In the genomic region with DNA sequence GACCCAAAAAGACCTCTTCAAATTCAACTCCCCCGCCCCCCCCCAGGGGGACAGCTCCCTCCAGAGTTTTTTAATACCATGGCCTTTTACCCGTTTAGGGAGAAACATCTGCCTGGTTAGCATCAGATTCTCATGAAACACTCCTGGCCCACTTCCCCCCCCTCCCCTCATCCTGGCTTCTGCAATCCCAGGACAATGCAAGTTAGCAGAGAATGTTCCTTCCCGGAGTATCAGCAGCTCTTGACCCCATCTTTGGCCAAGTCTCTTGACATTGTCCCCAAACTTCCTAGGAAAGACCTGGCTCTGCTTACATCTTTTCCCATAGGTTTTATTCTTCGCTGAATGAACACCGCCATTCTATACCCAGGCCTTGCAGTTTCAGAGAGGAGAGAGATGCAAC, we compare ENCODE assay signal across 10 mouse cellular contexts. TPM values are rescaled to one million over a fixed set of nuclear protein-coding genes. Genes with fewer than 3 reads are reported as not detected.
DNase-seq lines count a peak whose midpoint lies in the region; ATAC-seq and TF ChIP-seq lines count a peak whose summit lies in the region.
"Had no signal": no experiment of that assay in that cellular context is flagged by ENCODE, and none has a peak within 500 bp of the region (broad histone marks: within the 10 kb centered on the region; RNA-seq: fewer than 3 reads in every experiment).

No protein-coding gene starts in this region.

- TF ChIP-seq CTCF in liver, adult 2 months (IDR thresholded peaks at IDR 0.05; ENCODE audit: low read depth, low read length): no peak

- no peak for DNase-seq in liver, adult 2 months (ENCODE audit: extremely low read depth, low read depth, low spot score)
- DNase-seq in liver: no peak
- no peak for DNase-seq in right cerebral cortex, adult 2 months (ENCODE audit: low spot score in 2 of 2)
- DNase-seq in layer of hippocampus, adult 9-11 months: no peak
- DNase-seq: kidney, postnatal 14 days had no signal

- H3K9me3 ChIP-seq in embryonic facial prominence, embryonic 13.5 days: no peaks in the 10 kb centered on the region
- H3K9me3 ChIP-seq in intestine, embryonic 16.5 days (ENCODE audit: control insufficient read depth, low read length): peaks cover 2% of the 10 kb centered on the region; the same call in 1 of the 2 replicates
- H3K9me3 ChIP-seq in neural tube, embryonic 14.5 days (ENCODE audit: control insufficient read depth, low read length): no peaks in the 10 kb centered on the region

- H3K4me3 ChIP-seq in liver, adult 2 months (ENCODE audit: insufficient read depth, low read depth, low read length): peak overlapping the region; percentile 66
- H3K4me3 ChIP-seq in embryonic facial prominence, embryonic 13.5 days: peak overlapping the region; percentile 79
- peak overlapping the region; percentile 86 for H3K4me3 ChIP-seq in intestine, embryonic 16.5 days (ENCODE audit: low read length)
- H3K4me3 ChIP-seq in neural tube, embryonic 14.5 days (ENCODE audit: low read depth, low read length): peak overlapping the region; percentile 81

- TF ChIP-seq POLR2A in liver, adult 2 months (IDR thresholded peaks at IDR 0.05; ENCODE audit: extremely low read depth, insufficient read depth, low read length): no peak

- peak overlapping the region; percentile 82 for H3K27ac ChIP-seq in liver, adult 2 months (replicated peaks; ENCODE audit: insufficient read depth, low read depth, low read length)
- H3K27ac ChIP-seq in embryonic facial prominence, embryonic 13.5 days: peak overlapping the region; percentile 97
- peak overlapping the region; percentile 97 for H3K27ac ChIP-seq in intestine, embryonic 16.5 days (ENCODE audit: low read length)
- H3K27ac ChIP-seq in neural tube, embryonic 14.5 days (ENCODE audit: low read depth, low read length): peak overlapping the region; percentile 92; the same call in 1 of the 2 replicates

- peak overlapping the region; percentile 10; the same call in 1 of the 2 replicates for H3K9ac ChIP-seq in liver, adult 2 months (ENCODE audit: low read depth, low read length)
- peak overlapping the region; percentile 97 for H3K9ac ChIP-seq in embryonic facial prominence, embryonic 13.5 days
- H3K9ac ChIP-seq in intestine, embryonic 16.5 days (ENCODE audit: low read depth, low read length): peak overlapping the region; percentile 95
- peak overlapping the region; percentile 96 for H3K9ac ChIP-seq in neural tube, embryonic 14.5 days (replicated peaks; ENCODE audit: low read depth, low read length)

- H3K36me3 ChIP-seq in liver, adult 2 months (ENCODE audit: control insufficient read depth, insufficient read depth, low read length): peaks cover 4% of the 10 kb centered on the region; the same call in 1 of the 2 replicates
- peaks cover 53% of the 10 kb centered on the region for H3K36me3 ChIP-seq in embryonic facial prominence, embryonic 13.5 days
- H3K36me3 ChIP-seq in intestine, embryonic 16.5 days (ENCODE audit: control insufficient read depth, insufficient read depth, low read length): peaks cover 24% of the 10 kb centered on the region
- peaks cover 9% of the 10 kb centered on the region; the same call in 1 of the 2 replicates for H3K36me3 ChIP-seq in neural tube, embryonic 14.5 days (ENCODE audit: control insufficient read depth, insufficient read depth, low read length)

- WGBS in liver, adult 2 months: 41% methylated on average over 5 of the region's 5 CpGs
- WGBS in embryonic facial prominence, embryonic 13.5 days: 43% methylated on average over 5 of the region's 5 CpGs
- 43% methylated on average over 5 of the region's 5 CpGs for WGBS in intestine, embryonic 16.5 days
- WGBS in neural tube, embryonic 14.5 days: 58% methylated on average over 5 of the region's 5 CpGs

- H3K27me3 ChIP-seq in liver, adult 2 months (ENCODE audit: control insufficient read depth, insufficient read depth, low read length): no peaks in the 10 kb centered on the region
- no peaks in the 10 kb centered on the region for H3K27me3 ChIP-seq in embryonic facial prominence, embryonic 13.5 days
- no peaks in the 10 kb centered on the region for H3K27me3 ChIP-seq in intestine, embryonic 16.5 days (replicated peaks; ENCODE audit: control insufficient read depth, insufficient read depth, low read length)
- no peaks in the 10 kb centered on the region for H3K27me3 ChIP-seq in neural tube, embryonic 14.5 days (ENCODE audit: control insufficient read depth, insufficient read depth, low read length)

- peaks cover 12% of the 10 kb centered on the region for H3K4me1 ChIP-seq in liver, adult 2 months (ENCODE audit: control insufficient read depth, insufficient read depth, low read length)
- H3K4me1 ChIP-seq in embryonic facial prominence, embryonic 13.5 days: peaks cover 22% of the 10 kb centered on the region
- peaks cover 17% of the 10 kb centered on the region for H3K4me1 ChIP-seq in intestine, embryonic 16.5 days (ENCODE audit: control insufficient read depth, insufficient read depth, low read length)
- peaks cover 7% of the 10 kb centered on the region for H3K4me1 ChIP-seq in neural tube, embryonic 14.5 days (ENCODE audit: control insufficient read depth, insufficient read depth, low read length)

- no peak for ATAC-seq in embryonic facial prominence, embryonic 13.5 days (ENCODE audit: insufficient number of reproducible peaks, insufficient read depth, low FRiP score, low TSS enrichment, low read depth)
- ATAC-seq in intestine, embryonic 16.5 days: no peak
- no peak for ATAC-seq in neural tube, embryonic 14.5 days (ENCODE audit: low read depth)
- no peak for ATAC-seq in activated CD4-positive, CD25-positive, alpha-beta regulatory T cell, adult 4 months

- H3K4me2 ChIP-seq in embryonic facial prominence, embryonic 13.5 days: peak overlapping the region; percentile 84
- peak overlapping the region; percentile 75 for H3K4me2 ChIP-seq in intestine, embryonic 16.5 days (ENCODE audit: low read depth, low read length)
- peak overlapping the region; percentile 83 for H3K4me2 ChIP-seq in neural tube, embryonic 14.5 days (ENCODE audit: low read depth, low read length)

- H3K79me2 ChIP-seq in liver, adult 2 months (ENCODE audit: control insufficient read depth, insufficient read depth, low read length): peaks cover 23% of the 10 kb centered on the region; the same call in 1 of the 2 replicates

RNA-seq across cellular contexts. Expression of a gene that starts 0.8 kb away (rescaled TPM):
- total RNA-seq in liver, adult 2 months (2014; rRNA removed): 0.20 and 0.28 TPM in 2 replicates
- 0.30 and 0.35 TPM in 2 replicates for polyA plus RNA-seq in liver, adult 2 months (2012; rRNA removed)
- polyA plus RNA-seq in embryonic facial prominence, embryonic 13.5 days (2015; fragmentation: Nextera tagmentation; extraction: Ambion mirVana): 46.1 and 55.4 TPM in 2 replicates
- 10.1 and 13.7 TPM in 2 replicates for polyA plus RNA-seq in intestine, embryonic 16.5 days (2015; fragmentation: Nextera tagmentation; extraction: Ambion mirVana)
- polyA plus RNA-seq in neural tube, embryonic 14.5 days (2014; fragmentation: Nextera tagmentation; extraction: Ambion mirVana): 53.6 and 64.8 TPM in 2 replicates
- polyA plus RNA-seq in activated CD4-positive, CD25-positive, alpha-beta regulatory T cell, adult 4 months (2017; shearing (Covaris generic)): under 1 TPM in 1 of 2 experiments, not detected in 1; 0.60 TPM

RNA-seq across cellular contexts. Expression of a gene that starts 1.0 kb away (rescaled TPM):
- 4.1 and 4.3 TPM in 2 replicates for total RNA-seq in liver, adult 2 months (2014; rRNA removed)
- 11.2 and 14.6 TPM in 2 replicates for polyA plus RNA-seq in liver, adult 2 months (2012; rRNA removed)
- 7.7 and 7.9 TPM in 2 replicates for polyA plus RNA-seq in embryonic facial prominence, embryonic 13.5 days (2015; fragmentation: Nextera tagmentation; extraction: Ambion mirVana)
- 3.5 and 4.0 TPM in 2 replicates for polyA plus RNA-seq in intestine, embryonic 16.5 days (2015; fragmentation: Nextera tagmentation; extraction: Ambion mirVana)
- 5.9 and 6.8 TPM in 2 replicates for polyA plus RNA-seq in neural tube, embryonic 14.5 days (2014; fragmentation: Nextera tagmentation; extraction: Ambion mirVana)
- polyA plus RNA-seq in activated CD4-positive, CD25-positive, alpha-beta regulatory T cell, adult 4 months (2017; shearing (Covaris generic)): 1 to 10 TPM; 3.5 to 5.3 TPM

RNA-seq across cellular contexts. Expression of a gene that starts 5.9 kb away (rescaled TPM):
- 0.55 and 1.1 TPM in 2 replicates for total RNA-seq in liver, adult 2 months (2014; rRNA removed)
- not detected in 2 replicates for polyA plus RNA-seq in liver, adult 2 months (2012; rRNA removed)
- polyA plus RNA-seq in embryonic facial prominence, embryonic 13.5 days (2015; fragmentation: Nextera tagmentation; extraction: Ambion mirVana): 1.2 TPM in 1 of 2 replicates, not detected in the other
- 3.6 and 4.7 TPM in 2 replicates for polyA plus RNA-seq in intestine, embryonic 16.5 days (2015; fragmentation: Nextera tagmentation; extraction: Ambion mirVana)
- polyA plus RNA-seq in neural tube, embryonic 14.5 days (2014; fragmentation: Nextera tagmentation; extraction: Ambion mirVana): 2.6 and 2.7 TPM in 2 replicates
- 10 to 100 TPM in 1 of 2 experiments, 1 to 10 TPM in 1; 5.6 to 19.0 TPM for polyA plus RNA-seq in activated CD4-positive, CD25-positive, alpha-beta regulatory T cell, adult 4 months (2017; shearing (Covaris generic))
- polyA plus RNA-seq: brain, embryonic 14.5 days had no signal

RNA-seq across cellular contexts. Expression of a gene that starts 6.7 kb away (rescaled TPM):
- total RNA-seq in liver, adult 2 months (2014; rRNA removed): 6.2 and 6.8 TPM in 2 replicates
- 18.0 and 19.3 TPM in 2 replicates for polyA plus RNA-seq in liver, adult 2 months (2012; rRNA removed)
- polyA plus RNA-seq in embryonic facial prominence, embryonic 13.5 days (2015; fragmentation: Nextera tagmentation; extraction: Ambion mirVana): 45.7 and 47.9 TPM in 2 replicates
- 25.4 and 27.1 TPM in 2 replicates for polyA plus RNA-seq in intestine, embryonic 16.5 days (2015; fragmentation: Nextera tagmentation; extraction: Ambion mirVana)
- 27.2 and 30.4 TPM in 2 replicates for polyA plus RNA-seq in neural tube, embryonic 14.5 days (2014; fragmentation: Nextera tagmentation; extraction: Ambion mirVana)
- 10 to 100 TPM in 1 of 2 experiments, 1 to 10 TPM in 1; 8.1 to 10.1 TPM for polyA plus RNA-seq in activated CD4-positive, CD25-positive, alpha-beta regulatory T cell, adult 4 months (2017; shearing (Covaris generic))

RNA-seq across cellular contexts. Expression of a gene that starts 7.0 kb away (rescaled TPM):
- total RNA-seq in liver, adult 2 months (2014; rRNA removed): 6.7 and 10.7 TPM in 2 replicates
- polyA plus RNA-seq in liver, adult 2 months (2012; rRNA removed): 38.3 and 41.1 TPM in 2 replicates
- 10.3 and 12.0 TPM in 2 replicates for polyA plus RNA-seq in embryonic facial prominence, embryonic 13.5 days (2015; fragmentation: Nextera tagmentation; extraction: Ambion mirVana)
- 24.3 and 27.3 TPM in 2 replicates for polyA plus RNA-seq in intestine, embryonic 16.5 days (2015; fragmentation: Nextera tagmentation; extraction: Ambion mirVana)
- 5.9 and 7.9 TPM in 2 replicates for polyA plus RNA-seq in neural tube, embryonic 14.5 days (2014; fragmentation: Nextera tagmentation; extraction: Ambion mirVana)
- 10 to 100 TPM; 33.3 to 55.4 TPM for polyA plus RNA-seq in activated CD4-positive, CD25-positive, alpha-beta regulatory T cell, adult 4 months (2017; shearing (Covaris generic))

Comparison
In these comparisons a context has a peak if more than half of its experiments do, and no peak if none do; other contexts are left out.
1. H3K9ac ChIP-seq: peak in every context shown above with its lines; median percentile 97 in embryonic facial prominence, embryonic 13.5 days; 96 in neural tube, embryonic 14.5 days; 95 in intestine, embryonic 16.5 days; 10 in liver, adult 2 months.